Mouse (Mus musculus): ENCODE measurements around the gene Noa1. TPM values are rescaled to one million over a fixed set of nuclear protein-coding genes. Genes with fewer than 3 reads are reported as not detected.

Gene Noa1
- polyA plus RNA-seq, 1 experiment from 2014 or later: 12.3 TPM

DNA sequence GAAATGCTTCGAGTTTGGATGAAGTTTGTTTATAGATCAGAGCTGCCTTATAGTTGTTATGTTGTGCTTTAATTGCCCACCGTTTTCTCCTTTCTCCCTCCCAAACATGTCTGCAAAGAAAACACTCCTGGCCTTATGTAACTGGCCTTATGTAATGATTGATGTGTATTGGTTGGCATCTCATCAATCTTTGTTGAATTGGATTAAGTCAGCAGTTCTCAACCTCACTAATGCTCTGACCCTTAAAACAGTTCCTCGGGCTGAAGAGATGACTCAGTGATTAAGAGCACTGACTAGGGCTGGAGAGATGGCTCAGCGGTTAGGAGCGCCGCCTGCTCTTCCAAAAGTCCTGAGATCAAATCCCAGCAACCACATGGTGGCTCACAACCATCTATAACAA is 5.1 kb upstream of the Noa1 start:
- H3K27ac ChIP-seq (ENCODE audit: low read depth, low read length): no peak overlapping the region
- H3K27me3 ChIP-seq (replicated peaks; ENCODE audit: control insufficient read depth, insufficient read depth, low read length): no peaks in the 10 kb centered on the region
- no peak for ATAC-seq
- no peak overlapping the region for H3K9ac ChIP-seq (ENCODE audit: low read depth, low read length)
- no peaks in the 10 kb centered on the region for H3K9me3 ChIP-seq (ENCODE audit: control insufficient read depth)
- no peak overlapping the region for H3K4me2 ChIP-seq (replicated peaks; ENCODE audit: low read depth)
- peaks cover 13% of the 10 kb centered on the region for H3K36me3 ChIP-seq (ENCODE audit: control insufficient read depth, insufficient read depth)
- no peak overlapping the region for H3K4me3 ChIP-seq (ENCODE audit: low read depth, low read length)
- TF ChIP-seq CTCF (IDR thresholded peaks at IDR 0.05; ENCODE audit: low read depth): no peak
- no peaks in the 10 kb centered on the region for H3K4me1 ChIP-seq (replicated peaks; ENCODE audit: control insufficient read depth, insufficient read depth, low read length)
- 83% methylated on average over 6 of the region's 6 CpGs for WGBS

GRCm38 (mm10) chr5:77314206-77314605 is 4.3 kb upstream of the Noa1 start:
- no peaks in the 10 kb centered on the region for H3K27me3 ChIP-seq (replicated peaks; ENCODE audit: control insufficient read depth, insufficient read depth, low read length)
- 93% methylated on average over 4 of the region's 4 CpGs for WGBS
- H3K4me1 ChIP-seq (replicated peaks; ENCODE audit: control insufficient read depth, insufficient read depth, low read length): 0 out of 2 replicates have a peak, but pooled peaks cover 3% of the 10 kb centered on the region
- no peak overlapping the region for H3K27ac ChIP-seq (ENCODE audit: low read depth, low read length)
- H3K4me3 ChIP-seq (ENCODE audit: low read depth, low read length): no peak overlapping the region
- peaks cover 13% of the 10 kb centered on the region for H3K36me3 ChIP-seq (ENCODE audit: control insufficient read depth, insufficient read depth)
- H3K4me2 ChIP-seq (replicated peaks; ENCODE audit: low read depth): no peak overlapping the region
- H3K9ac ChIP-seq (ENCODE audit: low read depth, low read length): no peak overlapping the region
- TF ChIP-seq CTCF (IDR thresholded peaks at IDR 0.05; ENCODE audit: low read depth): no peak
- ATAC-seq: no peak
- H3K9me3 ChIP-seq (ENCODE audit: control insufficient read depth): no peaks in the 10 kb centered on the region

DNA sequence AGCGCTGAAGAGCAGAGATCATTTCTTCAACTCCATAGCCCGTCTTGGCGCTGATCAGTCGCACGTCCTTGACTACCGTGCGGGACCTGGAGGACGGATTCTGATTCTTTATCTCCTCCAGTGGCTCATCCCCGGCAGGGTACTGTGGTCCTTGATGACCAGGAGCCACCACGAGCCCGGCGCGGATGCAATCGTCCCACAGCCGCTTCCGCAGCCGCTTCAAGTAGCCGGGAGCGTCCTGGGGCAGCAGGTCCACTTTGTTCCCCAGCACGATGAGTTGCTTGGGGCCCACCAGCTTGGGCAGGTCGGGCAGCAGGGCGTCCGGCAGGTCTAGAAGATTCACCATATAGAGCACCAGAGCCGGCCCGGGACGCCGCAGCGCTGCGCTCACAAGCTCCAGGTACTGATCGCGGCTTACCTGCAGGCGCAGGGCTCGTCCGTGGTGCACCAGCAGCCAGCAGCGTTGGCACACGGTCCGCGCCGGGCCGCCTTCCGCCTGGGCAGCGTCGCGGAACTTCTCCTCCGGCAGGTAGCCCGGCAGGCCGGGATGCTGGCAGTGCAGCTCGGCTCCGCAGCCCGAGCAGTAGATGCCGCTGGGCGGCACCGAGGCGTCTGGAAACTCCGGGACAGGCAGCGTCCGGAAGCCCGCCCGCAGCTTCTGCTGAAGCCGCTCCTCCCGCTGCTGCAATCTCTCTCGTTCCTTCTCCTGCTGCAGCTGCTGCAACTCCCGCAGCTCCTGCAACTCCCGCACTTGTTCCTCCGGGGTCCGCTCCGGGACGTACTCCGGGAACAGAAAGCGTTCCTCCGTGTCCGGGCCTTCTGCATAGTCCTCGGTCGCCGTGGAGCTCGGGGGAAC is 605 bp downstream of the Noa1 start:
- ATAC-seq: peak; percentile 20
- Histone ChIP-seq H3K4me3 (ENCODE audit: low read depth, low read length) (peak overlapping the region; percentile 83), H3K27ac (ENCODE audit: low read depth, low read length) (no peak overlapping the region; the same call in 1 of the 2 replicates), H3K9me3 (ENCODE audit: control insufficient read depth) (no peaks in the 10 kb centered on the region), H3K27me3 (replicated peaks; ENCODE audit: control insufficient read depth, insufficient read depth, low read length) (no peaks in the 10 kb centered on the region), H3K36me3 (ENCODE audit: control insufficient read depth, insufficient read depth) (peaks cover 29% of the 10 kb centered on the region), H3K9ac (ENCODE audit: low read depth, low read length) (peak overlapping the region; percentile 87), H3K4me1 (replicated peaks; ENCODE audit: control insufficient read depth, insufficient read depth, low read length) (peaks cover 12% of the 10 kb centered on the region; the same call in 1 of the 2 replicates), H3K4me2 (replicated peaks; ENCODE audit: low read depth) (peak overlapping the region; percentile 100)
- TF ChIP-seq CTCF (IDR thresholded peaks at IDR 0.05; ENCODE audit: low read depth): no peak
- WGBS: under 1% methylated on average over 76 of the region's 76 CpGs

GRCm38 (mm10) chr5:77307821-77308553 is 1.9 kb downstream of the Noa1 start:
- peak overlapping the region; percentile 100 for H3K4me2 ChIP-seq (replicated peaks; ENCODE audit: low read depth)
- H3K27me3 ChIP-seq (replicated peaks; ENCODE audit: control insufficient read depth, insufficient read depth, low read length): no peaks in the 10 kb centered on the region
- H3K4me3 ChIP-seq (ENCODE audit: low read depth, low read length): peak overlapping the region; percentile 83; the same call in 1 of the 2 replicates
- no peak overlapping the region for H3K27ac ChIP-seq (ENCODE audit: low read depth, low read length)
- H3K9me3 ChIP-seq (ENCODE audit: control insufficient read depth): no peaks in the 10 kb centered on the region
- no peak for ATAC-seq
- H3K9ac ChIP-seq (ENCODE audit: low read depth, low read length): no peak overlapping the region
- H3K4me1 ChIP-seq (replicated peaks; ENCODE audit: control insufficient read depth, insufficient read depth, low read length): peaks cover 12% of the 10 kb centered on the region; the same call in 1 of the 2 replicates
- WGBS: 76% methylated on average over 5 of the region's 5 CpGs
- H3K36me3 ChIP-seq (ENCODE audit: control insufficient read depth, insufficient read depth): peaks cover 29% of the 10 kb centered on the region
- TF ChIP-seq CTCF (IDR thresholded peaks at IDR 0.05; ENCODE audit: low read depth): no peak

DNA sequence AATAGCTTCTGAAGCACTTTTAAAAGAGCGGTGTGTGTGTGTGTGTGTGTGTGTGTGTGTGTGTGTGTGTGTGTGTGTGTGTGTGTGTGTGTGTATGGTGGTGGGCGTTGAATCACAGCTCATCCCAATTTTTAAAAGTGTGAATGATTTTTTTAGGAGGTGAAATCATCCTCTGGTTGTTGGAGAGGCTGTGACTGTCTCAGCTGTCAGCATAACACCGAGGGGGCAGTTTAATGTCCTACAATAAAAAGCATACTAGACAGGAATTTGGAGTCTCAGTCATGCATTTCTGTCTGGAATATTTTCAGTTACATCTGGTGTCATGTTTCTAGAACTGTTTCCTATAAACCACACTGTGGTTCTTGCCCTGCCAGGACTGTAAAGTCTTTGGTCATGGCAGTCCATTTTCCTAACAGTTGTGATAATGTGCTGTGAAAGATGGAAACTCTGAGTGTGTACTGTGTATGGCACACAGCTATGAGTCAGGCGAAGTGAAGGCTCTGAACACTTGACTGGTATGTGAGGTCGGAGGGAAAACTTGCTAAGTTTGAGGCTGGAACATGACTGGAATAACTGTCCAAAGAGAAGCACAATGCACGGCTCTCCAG is 8.5 kb downstream of the Noa1 start:
- ATAC-seq: no peak
- Histone ChIP-seq H3K4me2 (replicated peaks; ENCODE audit: low read depth) (no peak overlapping the region), H3K9ac (ENCODE audit: low read depth, low read length) (no peak overlapping the region), H3K36me3 (ENCODE audit: control insufficient read depth, insufficient read depth) (peaks cover 40% of the 10 kb centered on the region), H3K9me3 (ENCODE audit: control insufficient read depth) (no peaks in the 10 kb centered on the region), H3K4me1 (replicated peaks; ENCODE audit: control insufficient read depth, insufficient read depth, low read length) (no peaks in the 10 kb centered on the region), H3K27me3 (replicated peaks; ENCODE audit: control insufficient read depth, insufficient read depth, low read length) (no peaks in the 10 kb centered on the region), H3K4me3 (ENCODE audit: low read depth, low read length) (no peak overlapping the region), H3K27ac (ENCODE audit: low read depth, low read length) (no peak overlapping the region)
- WGBS: 88% methylated on average over 6 of the region's 6 CpGs
- TF ChIP-seq CTCF (IDR thresholded peaks at IDR 0.05; ENCODE audit: low read depth): no peak

GRCm38 (mm10) chr5:77299486-77299885 is 10.4 kb downstream of the Noa1 start:
- Histone ChIP-seq H3K27me3 (replicated peaks; ENCODE audit: control insufficient read depth, insufficient read depth, low read length) (no peaks in the 10 kb centered on the region), H3K4me1 (replicated peaks; ENCODE audit: control insufficient read depth, insufficient read depth, low read length) (no peaks in the 10 kb centered on the region), H3K9me3 (ENCODE audit: control insufficient read depth) (no peaks in the 10 kb centered on the region), H3K27ac (ENCODE audit: low read depth, low read length) (no peak overlapping the region), H3K4me3 (ENCODE audit: low read depth, low read length) (no peak overlapping the region), H3K4me2 (replicated peaks; ENCODE audit: low read depth) (no peak overlapping the region), H3K9ac (ENCODE audit: low read depth, low read length) (no peak overlapping the region), H3K36me3 (ENCODE audit: control insufficient read depth, insufficient read depth) (peaks cover 33% of the 10 kb centered on the region)
- 92% methylated on average over 2 of the region's 2 CpGs for WGBS
- TF ChIP-seq CTCF (IDR thresholded peaks at IDR 0.05; ENCODE audit: low read depth): no peak
- ATAC-seq: no peak
